Mouse (Mus musculus) hematopoietic stem cell, adult 5-6 weeks (primary cell): ENCODE measurements at regions not wholly inside any gene's neighbourhood (a gene's known extent, or its start where the extent isn't known, plus 50 kb on each side); places are given as distances from the start of the nearest gene placed in this dataset.

ENCODE experiments used
- ATAC-seq, 2 experiments: fragments of 125-278 bp in 1 of 2; replicated peaks in 1 of 2; 2 replicates each; pipeline ENCODE4 v1.8.0; 2016 to 2017; ENCODE audit warnings: inconsistent platforms in 2 of 2, mild to moderate bottlenecking in 2 of 2, moderate number of reproducible peaks in 2 of 2, low read depth in 1 of 2, moderate TSS enrichment in 1 of 2; ENCODE audit not compliant: low FRiP score in 2 of 2, poor library complexity in 2 of 2, severe bottlenecking in 2 of 2, insufficient read depth in 1 of 2, low TSS enrichment in 1 of 2

DNA sequence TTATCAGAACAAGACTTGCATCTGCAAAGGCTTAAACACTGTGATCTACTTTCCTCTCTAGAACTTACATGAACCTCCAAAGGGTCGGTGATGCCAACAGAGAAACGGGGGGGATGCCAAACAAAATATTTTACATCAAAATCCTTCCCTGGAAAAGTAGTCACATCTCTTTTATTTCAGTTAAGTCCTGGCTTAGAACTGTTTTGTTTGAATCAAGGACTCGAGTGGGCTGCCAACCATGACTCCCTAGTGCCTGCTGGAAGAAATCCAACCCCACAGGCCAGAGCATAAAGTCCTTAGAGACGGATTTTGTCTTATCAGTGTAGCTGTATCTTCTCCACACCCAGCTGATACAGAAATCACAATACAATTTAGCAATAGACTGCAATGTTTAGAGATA lies 336.1 kb upstream of the Rack1 start:
- no peak for ATAC-seq

DNA sequence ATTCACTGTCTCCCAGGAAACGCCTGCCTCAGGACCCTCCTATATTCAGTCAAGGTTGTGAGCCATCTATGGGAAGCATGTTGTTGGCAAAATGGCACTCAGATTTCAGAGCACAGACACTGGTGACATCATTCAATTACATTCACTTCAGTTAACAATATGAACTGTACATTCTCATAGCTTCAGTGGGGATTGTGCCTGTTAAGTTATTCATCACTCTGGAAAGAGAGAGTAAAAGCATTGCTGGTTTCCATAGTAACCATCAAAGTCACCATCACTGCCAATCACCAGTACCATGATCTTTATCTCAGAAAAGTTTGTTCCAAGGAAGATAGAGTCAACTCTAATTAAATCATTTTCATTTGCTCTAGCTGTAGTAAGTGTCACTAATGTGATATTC lies 350.2 kb upstream of the Rack1 start:
- no peak for ATAC-seq

DNA sequence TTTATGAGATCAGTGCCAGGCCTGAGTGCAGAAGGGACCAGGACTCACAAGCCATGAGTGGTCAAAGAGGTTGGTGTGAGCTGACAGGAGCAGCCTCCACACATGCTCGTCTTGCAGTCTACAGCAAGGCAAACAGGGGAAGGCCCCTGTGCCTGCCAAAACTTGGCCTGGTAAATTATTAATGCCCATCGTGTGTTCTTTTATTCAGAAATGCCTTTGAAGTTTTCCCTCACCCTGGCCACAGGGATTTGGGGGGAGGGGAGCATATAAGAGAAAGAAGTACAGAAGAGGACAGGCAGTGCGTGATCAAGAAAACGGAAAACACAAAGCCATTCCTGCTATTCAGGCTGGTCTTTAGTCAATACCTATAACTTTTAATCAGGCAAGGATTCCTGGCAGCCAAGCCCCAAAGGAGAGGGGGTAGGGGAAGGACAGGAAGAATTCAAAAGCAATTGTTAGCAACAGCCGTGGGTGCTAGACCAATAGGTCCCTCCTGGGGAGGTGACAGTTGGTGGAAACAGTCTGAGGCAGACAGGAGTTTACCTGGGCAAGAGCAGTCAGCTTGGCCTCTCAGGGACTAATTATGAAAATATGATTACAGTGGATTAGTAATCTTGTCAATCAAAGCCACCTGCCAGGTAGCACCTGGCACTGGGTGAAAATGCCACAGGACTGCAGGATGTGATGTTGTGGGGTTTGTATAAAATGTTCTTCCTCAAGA lies 357.4 kb upstream of the Rack1 start:
- no peak for ATAC-seq

DNA sequence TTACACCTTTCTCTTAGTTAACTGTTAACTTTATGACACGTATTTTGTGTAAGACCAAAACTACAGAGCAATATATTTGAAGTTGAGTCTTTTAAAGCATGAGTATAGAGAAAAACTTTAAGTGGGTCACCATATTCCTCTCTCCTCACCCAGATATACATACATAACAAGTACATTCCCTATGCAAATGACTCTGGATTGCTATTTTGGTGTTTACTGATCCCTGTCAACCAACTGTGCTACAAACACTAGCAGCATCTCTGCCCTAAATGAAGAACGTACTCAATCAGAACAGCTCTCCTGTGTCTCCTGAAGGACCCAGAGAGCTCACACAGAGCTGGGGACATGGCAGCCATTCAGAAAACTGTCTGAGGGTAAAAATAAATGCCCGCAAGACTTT lies 363.4 kb upstream of the Rack1 start:
- no peak for ATAC-seq

DNA sequence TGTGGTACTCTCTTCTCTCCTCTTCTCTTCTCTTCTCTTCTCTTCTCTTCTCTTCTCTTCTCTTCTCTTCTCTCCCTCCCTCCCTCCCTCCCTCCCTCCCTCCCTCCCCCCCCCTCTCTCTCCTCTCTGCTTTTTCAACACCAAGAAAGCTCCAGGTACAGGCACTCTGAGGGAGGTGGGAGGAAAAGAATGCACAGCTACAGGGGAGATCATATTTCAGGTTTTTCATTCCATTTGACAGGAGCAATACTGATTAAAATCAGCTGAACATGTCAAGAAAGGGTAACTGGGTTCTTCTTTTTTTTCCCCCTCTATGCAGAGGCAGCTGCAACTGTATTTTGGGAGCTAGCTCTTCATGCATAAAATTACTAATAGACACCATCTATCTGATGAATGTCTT lies 368.8 kb upstream of the Rack1 start:
- no peak for ATAC-seq

DNA sequence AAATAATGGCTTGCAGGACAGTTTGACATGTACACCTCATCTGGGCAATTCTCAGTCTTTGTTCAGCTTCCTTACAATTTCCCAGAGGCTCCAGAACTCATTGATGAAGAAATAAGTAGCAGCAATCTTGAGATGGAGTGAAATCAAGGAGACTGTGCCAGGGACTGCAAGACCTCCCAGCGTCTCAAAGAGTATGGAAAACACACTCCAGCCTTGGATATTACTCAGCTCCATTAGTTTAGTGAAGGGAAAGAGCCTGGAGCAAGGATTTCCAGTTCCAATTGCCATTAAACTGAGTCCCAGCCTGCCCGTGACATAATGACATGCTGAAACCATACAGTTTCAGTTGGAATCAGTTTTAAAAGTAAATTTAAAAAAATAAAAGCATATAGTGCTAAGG lies 372.7 kb upstream of the Rack1 start:
- ATAC-seq = no peak

DNA sequence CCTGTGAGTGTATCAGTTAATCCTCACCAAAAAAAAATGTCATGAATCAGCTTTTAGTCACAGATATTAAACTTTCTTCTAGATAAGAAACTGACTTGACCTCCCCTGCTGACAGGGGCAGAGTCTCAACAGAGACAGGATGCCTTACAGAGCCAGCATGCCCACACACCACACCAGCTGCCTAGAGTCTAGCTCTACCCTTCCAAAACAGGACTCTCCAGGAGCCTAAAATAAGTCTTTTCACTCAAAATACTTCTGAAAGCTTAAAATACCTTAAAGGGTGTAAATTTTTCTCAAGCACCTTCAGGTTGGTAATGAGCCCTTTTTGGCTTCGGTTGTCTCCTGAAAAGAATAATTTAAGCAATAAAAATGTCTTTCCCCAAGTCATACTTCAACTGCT lies 373.7 kb upstream of the Rack1 start:
- ATAC-seq = no peak

DNA sequence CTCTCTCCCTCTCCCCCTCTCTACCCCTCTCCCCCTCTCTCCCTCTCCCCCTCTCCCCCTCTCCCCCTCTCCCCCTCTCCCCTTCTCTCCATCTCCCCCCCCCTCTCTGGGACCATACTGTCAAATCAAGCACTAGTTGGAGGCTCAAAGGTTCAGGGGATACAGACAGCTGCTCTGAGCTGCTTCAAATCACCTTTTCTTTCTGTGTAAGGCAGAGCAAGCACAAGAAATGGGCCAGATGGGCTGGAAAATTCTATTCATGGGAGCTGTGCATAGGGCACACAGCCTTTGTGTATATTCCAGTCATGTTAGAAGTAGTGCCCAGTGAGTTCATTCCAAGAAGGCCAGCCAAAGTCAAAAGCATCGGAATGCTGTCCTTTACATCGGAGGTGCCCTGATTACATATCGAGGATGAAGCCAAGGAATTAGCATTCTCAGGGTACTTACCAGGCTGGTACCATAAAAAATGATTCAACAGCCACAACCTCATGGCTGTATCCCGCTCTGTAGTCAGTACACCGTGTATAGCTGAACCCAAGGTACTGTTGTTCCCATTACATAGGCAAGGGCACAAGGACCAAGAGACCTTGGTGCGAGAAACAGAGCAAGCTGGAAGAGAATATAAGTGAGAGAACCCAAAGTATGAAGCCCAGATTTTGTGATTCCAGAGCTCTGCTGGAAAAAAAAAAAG lies 381.9 kb upstream of the Rack1 start:
- ATAC-seq = no peak

DNA sequence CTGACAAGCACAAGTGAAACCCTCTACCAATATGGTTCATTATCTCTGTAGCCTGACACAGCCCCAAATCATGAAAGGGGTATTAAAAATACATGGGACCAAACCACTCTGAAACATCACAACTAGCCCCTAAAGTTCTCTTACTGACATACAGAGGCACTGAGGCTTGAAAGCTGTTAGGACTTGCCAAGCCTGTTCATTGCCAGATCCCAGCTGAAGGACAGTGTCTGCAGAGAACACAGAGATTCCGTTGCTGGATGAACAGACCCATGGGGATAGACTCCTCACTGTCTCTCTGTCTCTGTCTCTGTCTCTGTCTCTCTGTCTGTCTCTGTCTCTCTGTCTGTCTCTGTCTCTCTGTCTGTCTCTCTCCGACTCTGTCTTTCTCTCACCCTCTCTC lies 382.5 kb upstream of the Rack1 start:
- no peak for ATAC-seq

DNA sequence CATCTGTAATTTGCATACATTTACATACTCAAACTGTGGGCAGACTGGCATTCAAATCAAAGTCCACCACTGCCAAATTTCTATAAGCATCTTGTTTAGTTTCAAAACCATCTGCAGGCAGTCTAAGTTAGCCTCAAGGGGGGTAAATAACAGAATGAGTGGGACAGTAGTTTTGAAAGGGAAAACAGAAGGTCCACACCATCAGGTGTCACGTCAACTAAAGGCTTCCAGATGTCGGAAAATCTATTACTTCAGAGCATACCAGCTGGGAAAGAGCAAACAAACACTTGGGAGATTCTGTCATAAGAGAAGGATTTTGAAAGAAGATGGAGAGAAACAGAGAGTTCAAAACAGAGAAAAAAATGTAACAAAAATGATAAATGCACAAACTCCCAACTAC lies 402.1 kb upstream of the Rack1 start:
- no peak for ATAC-seq

DNA sequence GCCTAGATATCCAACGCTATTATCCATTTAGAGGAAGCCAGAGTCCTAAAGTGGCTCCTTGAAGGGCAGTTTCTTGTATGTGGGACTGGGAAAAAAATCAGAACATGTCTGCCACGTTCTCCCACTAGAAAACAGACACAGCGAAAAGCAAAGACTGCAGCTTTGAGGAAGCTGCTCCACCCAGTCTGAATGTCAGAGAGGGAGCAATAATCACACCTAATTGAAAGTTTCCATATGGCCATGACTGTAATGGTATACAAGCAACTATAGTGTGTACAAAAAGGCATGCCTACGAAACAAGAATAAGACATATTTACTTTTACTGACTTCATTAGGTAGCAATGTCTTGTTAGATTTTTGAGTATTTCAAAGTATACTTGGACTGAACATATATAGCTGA lies 392.7 kb upstream of the Sgcd start:
- ATAC-seq = no peak

DNA sequence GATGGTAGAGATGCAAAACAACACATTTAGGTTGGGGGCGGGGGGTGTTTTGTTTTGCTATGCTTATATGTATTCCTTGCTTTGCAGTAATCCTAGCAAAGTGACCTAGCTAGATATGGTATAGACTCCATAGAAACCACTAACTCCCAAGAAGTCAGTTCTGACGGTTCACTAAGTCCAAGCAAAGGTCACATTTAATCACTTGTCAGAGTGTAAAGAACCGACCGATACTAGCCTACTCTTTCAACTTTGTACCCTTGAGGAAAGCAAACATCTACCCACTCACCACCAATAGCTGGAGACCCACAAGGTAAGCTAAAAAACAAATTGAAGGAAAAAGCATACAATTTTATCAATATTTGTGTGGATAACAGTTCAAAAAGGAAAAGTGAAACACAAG lies 389.3 kb upstream of the Sgcd start:
- no peak for ATAC-seq

DNA sequence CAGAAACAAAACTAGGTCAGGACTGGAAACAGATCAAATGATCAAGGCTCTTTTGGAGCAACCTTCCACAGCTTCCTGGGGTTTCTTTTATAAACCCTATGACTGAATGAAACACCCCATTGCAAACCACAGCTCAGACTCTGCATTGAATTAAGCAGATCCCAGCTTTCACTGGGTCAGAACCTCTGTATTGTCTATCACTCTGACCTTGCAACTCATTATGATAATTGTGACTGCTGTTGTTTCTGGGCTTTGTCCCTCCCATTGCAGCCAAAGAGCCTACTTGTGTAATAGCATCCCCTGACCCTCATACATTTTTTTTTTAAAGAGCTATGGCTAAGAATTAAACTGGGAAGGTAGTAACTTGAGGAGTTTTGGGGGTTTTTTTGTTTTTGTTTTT lies 388.5 kb upstream of the Sgcd start:
- no peak for ATAC-seq

DNA sequence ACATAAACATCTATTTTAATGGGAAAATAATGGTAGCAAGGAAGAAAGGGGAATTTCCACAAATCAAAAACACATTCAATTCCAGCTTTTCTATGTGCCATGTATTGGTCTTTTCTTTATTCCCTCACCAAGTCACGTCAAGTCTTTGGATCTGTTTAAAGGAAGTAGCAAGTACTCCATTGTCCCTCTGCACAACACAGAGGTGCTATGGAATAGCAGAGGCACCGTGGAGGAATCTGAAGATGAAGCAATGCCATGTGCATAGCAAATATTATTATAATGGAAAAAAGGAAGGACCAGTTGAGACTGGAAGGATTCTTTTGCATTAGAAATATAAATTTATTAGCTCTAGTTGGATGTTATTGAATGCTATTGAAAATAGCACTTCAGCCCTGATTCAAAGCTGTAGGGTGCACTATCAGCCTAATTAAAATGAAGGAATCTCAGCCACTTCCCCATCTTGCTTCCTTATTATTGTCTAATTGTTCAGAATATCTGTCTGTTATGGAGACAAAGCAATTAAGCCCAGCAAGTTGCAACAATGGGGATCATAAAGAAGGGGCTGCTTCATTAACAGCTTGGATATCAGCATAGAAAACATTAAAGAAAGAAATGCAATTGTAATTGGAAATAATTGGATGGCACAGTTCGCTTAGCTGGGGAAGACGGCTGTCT lies 362.7 kb upstream of the Sgcd start:
- ATAC-seq = no peak

DNA sequence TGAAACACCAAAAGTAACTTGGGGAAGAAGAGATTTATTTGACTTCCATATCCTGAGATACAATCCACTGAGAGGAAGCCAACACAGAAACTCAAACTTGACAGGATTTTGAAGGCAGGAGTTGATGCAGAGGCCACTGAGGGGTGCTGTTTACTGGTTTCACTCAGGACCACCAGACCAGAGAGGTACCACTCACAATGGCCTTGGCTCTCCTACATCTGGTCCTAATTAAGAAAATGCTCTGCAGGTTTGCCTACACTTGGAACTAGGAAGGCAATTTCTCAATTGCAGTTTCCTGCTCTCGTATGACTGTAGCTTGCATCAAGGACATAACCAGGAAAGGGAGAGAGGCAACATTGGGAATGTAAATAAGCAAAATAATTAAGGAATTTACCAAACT lies 325.7 kb upstream of the Sgcd start:
- no peak for ATAC-seq

DNA sequence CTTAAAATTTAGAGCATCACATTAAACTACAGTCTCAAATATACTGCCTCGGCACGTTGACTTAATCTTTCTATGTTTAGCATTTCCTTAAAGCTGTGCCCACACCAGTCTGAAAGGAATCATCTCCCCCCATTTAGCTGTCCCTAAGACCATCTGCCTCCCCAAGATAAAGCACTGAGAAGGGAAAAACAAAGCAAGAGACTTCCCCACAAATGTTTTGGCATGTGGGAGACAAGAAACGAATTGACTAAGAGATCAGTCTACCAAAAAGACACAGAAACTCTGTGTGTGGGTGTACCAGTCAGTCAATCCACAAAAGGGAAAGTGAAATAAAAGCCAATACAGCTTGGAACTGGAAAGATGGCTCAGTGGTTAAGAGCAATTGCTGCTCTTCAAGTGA lies 306.6 kb upstream of the Sgcd start:
- ATAC-seq = no peak

DNA sequence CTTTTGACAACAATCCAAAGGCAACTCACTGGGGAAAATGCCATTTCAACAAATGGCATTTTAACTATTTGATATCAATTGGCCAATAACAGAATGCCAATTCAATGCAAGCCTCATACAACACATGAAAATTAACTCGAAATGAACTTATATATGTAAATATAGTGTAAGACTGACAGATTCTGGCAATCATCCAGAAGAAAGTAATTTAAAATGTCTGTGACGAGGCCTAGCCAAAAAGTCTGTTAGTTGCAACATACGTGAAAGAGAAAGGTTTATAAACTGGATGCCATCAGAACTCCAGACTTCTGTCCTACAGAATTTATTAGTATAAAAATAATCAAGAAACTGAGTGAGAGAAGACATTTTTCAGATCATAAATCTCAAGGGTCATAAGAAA lies 273.7 kb upstream of the Sgcd start:
- ATAC-seq = no peak

DNA sequence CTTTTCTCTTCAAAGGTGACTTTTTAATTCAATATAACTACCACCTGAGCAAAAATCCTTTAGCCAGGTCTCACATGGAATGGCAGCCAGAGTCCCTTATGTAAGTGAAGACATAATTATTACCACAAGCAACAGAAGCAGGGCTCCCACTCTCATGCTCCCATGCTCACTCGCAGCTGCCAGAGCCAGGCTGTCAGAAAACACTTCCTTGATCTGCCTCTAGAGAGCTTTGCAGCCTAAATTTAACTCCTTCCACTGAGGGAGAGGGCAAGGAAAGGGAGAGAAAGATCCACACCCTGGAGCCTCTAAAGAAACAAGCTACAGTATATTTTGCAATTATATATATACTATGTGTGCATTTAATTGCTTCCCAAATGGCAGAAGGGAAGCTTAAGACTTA lies 272.3 kb upstream of the Sgcd start:
- no peak for ATAC-seq
